Mouse (Mus musculus): ENCODE measurements around the gene Spag16. TPM values are rescaled to one million over a fixed set of nuclear protein-coding genes. Genes with fewer than 3 reads are reported as not detected.
A peak's percentile ranks its signal among the peaks of the same experiment; 100 is the strongest.
"Not testable (repeated sequence)": the region's sequence is repeated elsewhere in the genome, so short reads cannot be mapped to it uniquely, and the experiment has no call there.

Spag16 gene
- 0.34 and 0.70 TPM in 2 replicates for polyA plus RNA-seq (2015; fragmentation: Nextera tagmentation; extraction: Ambion mirVana)

- 7% methylated on average over 38 of the region's 38 CpGs for WGBS
- Histone ChIP-seq H3K4me1 (no peaks in the 10 kb centered on the region), H3K36me3 (no peaks in the 10 kb centered on the region), H3K27me3 (replicated peaks) (no peaks in the 10 kb centered on the region), H3K9me3 (no peaks in the 10 kb centered on the region), H3K4me3 (peak within 1 kb of the TSS; percentile 68), H3K9ac (peak within 1 kb of the TSS; percentile 70), H3K27ac (replicated peaks) (no peak within 1 kb of the TSS), H3K4me2 (peak within 1 kb of the TSS; percentile 86)
- peak; percentile 58; the same call in 1 of the 2 replicates for ATAC-seq (ENCODE audit: extremely low read depth, insufficient number of reproducible peaks, low FRiP score, low TSS enrichment)
Observed at GRCm38 (mm10) chr1:69826806-69827703, at the start of gene Spag16. Gene Spag16 (plus strand): TSS chr1:69826970.

DNA sequence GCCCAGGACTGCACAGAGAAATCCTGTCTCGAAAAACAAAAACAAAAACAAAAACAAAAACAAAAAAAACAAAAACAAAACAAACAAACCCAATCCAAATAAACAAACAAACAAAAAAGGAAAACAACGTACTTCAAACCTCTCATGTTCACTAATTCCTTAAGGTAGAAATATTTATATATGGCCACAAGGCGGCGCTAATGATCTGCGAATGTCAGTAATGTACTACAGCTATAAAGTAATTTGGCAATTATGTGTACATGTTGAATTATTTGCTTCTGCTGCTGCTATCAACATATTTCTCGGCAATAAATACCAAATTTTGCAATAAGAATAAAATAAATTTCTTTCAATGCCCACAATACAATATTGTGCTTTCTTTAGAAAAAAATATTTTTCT lies 41.6 kb upstream of the Spag16 start:
- Histone ChIP-seq H3K4me2 (no peak overlapping the region), H3K9me3 (no peaks in the 10 kb centered on the region), H3K4me1 (0 out of 2 replicates have a peak, but pooled peaks cover 9% of the 10 kb centered on the region), H3K27ac (replicated peaks) (no peak overlapping the region), H3K9ac (no peak overlapping the region), H3K36me3 (no peaks in the 10 kb centered on the region), H3K27me3 (replicated peaks) (no peaks in the 10 kb centered on the region), H3K4me3 (no peak overlapping the region)
- WGBS, result 9% methylated on average over 6 of the region's 6 CpGs
- ATAC-seq (ENCODE audit: extremely low read depth, insufficient number of reproducible peaks, low FRiP score, low TSS enrichment), result no peak

- WGBS, result 53% methylated on average over 6 of the region's 6 CpGs
- Histone ChIP-seq H3K27me3 (replicated peaks) (no peaks in the 10 kb centered on the region), H3K27ac (replicated peaks) (no peak overlapping the region), H3K4me3 (no peak overlapping the region), H3K4me2 (0 out of 2 replicates have a peak overlapping the region, but pooled peaks have one; percentile 32), H3K9me3 (no peaks in the 10 kb centered on the region), H3K9ac (no peak overlapping the region), H3K4me1 (0 out of 2 replicates have a peak, but pooled peaks cover 9% of the 10 kb centered on the region), H3K36me3 (no peaks in the 10 kb centered on the region)
- ATAC-seq (ENCODE audit: extremely low read depth, insufficient number of reproducible peaks, low FRiP score, low TSS enrichment), result no peak
Observed at GRCm38 (mm10) chr1:69786716-69787115, 40.1 kb upstream of the Spag16 start.

GRCm38 (mm10) chr1:69787379-69787778 lies 39.4 kb upstream of the Spag16 start:
- no peak overlapping the region for H3K9ac ChIP-seq
- peak overlapping the region; percentile 32 for H3K4me2 ChIP-seq
- H3K4me3 ChIP-seq, result no peak overlapping the region
- no peak overlapping the region for H3K27ac ChIP-seq (replicated peaks)
- WGBS, result 46% methylated on average over 12 of the region's 12 CpGs
- no peaks in the 10 kb centered on the region for H3K36me3 ChIP-seq
- no peaks in the 10 kb centered on the region for H3K9me3 ChIP-seq
- no peak for ATAC-seq (ENCODE audit: extremely low read depth, insufficient number of reproducible peaks, low FRiP score, low TSS enrichment)
- 0 out of 2 replicates have a peak, but pooled peaks cover 9% of the 10 kb centered on the region for H3K4me1 ChIP-seq
- no peaks in the 10 kb centered on the region for H3K27me3 ChIP-seq (replicated peaks)

DNA sequence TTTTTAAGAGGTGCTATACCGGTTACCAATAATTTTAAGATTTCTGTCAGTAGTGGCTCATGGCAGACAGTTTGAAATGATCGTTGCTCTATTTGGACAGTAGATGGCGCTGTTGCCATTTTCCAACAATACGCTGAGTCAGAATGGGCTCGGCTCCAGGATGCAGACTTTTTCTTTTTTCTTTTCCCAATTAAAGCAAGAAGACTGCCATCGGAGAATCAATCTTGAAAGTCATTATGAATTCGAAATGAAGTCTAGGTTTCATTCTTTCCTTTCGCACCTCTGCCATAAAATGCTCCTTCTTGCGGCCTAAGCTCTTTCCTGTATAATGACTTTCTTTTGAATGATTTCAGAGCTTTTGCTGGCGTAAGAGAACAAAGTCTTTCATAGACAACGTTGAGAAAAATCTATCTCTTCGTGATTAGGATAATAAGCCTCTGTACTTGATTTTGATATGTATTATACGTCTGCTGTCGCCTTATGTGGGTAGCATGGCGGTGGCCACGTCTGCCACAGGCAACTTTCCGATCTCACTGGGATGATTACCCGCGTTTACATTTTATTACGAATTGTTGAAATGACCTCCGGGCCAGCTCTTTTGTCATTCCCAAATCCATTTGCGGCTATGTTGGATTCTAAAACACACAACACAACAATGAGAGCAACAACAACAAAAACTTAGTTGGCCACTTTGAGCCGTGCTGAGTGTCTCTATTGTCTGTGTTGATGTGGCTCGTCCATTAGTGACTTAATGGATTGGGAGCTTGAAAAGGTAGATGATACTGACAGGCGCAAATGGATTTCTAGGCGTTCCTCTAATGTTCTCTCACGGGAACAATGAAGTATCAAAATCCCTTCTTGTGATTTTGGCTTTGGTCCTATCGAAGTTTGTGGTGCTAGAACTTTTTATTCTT lies 36.2 kb upstream of the Spag16 start:
- Histone ChIP-seq H3K9me3 (no peaks in the 10 kb centered on the region), H3K27me3 (replicated peaks) (no peaks in the 10 kb centered on the region), H3K4me1 (0 out of 2 replicates have a peak, but pooled peaks cover 9% of the 10 kb centered on the region), H3K9ac (no peak overlapping the region), H3K4me2 (peak overlapping the region; percentile 51), H3K27ac (replicated peaks) (no peak overlapping the region), H3K36me3 (no peaks in the 10 kb centered on the region), H3K4me3 (peak overlapping the region; percentile 27)
- 45% methylated on average over 28 of the region's 28 CpGs for WGBS
- ATAC-seq (ENCODE audit: extremely low read depth, insufficient number of reproducible peaks, low FRiP score, low TSS enrichment), result no peak

DNA sequence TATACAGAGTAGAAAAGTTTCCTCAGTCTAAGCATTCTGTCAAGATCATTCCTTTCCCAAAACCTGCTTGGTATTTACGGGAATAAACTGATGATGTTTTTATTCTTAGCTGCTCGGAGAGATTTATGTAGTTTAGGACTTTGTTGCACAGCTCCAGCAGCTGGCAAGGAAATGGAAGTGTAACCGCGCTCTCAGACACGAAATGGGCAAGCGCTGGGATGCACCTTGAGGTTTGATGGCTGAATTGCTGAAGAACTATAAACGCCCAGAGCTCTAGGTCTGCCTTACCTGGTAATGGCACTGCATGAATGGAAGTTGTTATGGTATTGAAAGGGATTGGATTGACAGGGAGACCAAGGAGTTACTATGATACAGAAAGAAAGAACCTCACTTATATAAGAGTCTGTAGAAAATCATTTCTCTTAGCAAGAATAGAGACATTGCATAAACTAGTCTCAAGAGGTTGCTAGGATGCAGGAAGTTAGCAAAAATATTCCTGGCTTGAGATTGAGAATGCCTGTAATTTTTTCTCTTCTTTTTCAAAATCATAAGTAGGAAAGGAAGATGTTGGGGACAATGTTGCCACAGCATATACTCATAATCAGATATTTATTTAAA lies 27.7 kb upstream of the Spag16 start:
- H3K4me1 ChIP-seq, result no peaks in the 10 kb centered on the region
- H3K9me3 ChIP-seq, result no peaks in the 10 kb centered on the region
- ATAC-seq (ENCODE audit: extremely low read depth, insufficient number of reproducible peaks, low FRiP score, low TSS enrichment), result no peak
- no peaks in the 10 kb centered on the region for H3K36me3 ChIP-seq
- no peak overlapping the region for H3K9ac ChIP-seq
- H3K27ac ChIP-seq (replicated peaks), result no peak overlapping the region
- H3K4me2 ChIP-seq, result no peak overlapping the region
- no peak overlapping the region for H3K4me3 ChIP-seq
- 81% methylated on average over 7 of the region's 7 CpGs for WGBS
- no peaks in the 10 kb centered on the region for H3K27me3 ChIP-seq (replicated peaks)

DNA sequence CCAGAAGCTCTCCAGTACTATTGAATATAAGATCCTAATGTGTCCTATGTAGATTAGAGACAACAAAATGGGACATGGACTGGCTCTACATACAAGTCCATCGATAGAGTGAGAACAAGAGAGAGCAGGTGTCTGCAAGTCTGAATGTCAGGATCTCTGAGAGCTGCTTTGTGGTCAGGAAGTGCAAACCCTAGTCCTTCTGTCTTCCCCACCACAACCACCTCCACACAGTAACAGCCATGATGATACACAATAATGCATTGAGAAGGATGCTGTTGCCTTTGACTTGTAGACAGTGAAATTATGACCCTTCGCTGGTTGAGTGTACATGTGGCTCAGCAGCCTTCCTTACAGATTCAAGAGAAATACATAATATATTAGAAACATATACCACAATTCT lies 16.6 kb upstream of the Spag16 start:
- no peak overlapping the region for H3K4me2 ChIP-seq
- H3K27ac ChIP-seq (replicated peaks), result no peak overlapping the region
- WGBS, result 78% methylated on average over 2 of the region's 2 CpGs
- no peaks in the 10 kb centered on the region for H3K36me3 ChIP-seq
- H3K9me3 ChIP-seq, result no peaks in the 10 kb centered on the region
- no peak overlapping the region for H3K9ac ChIP-seq
- no peaks in the 10 kb centered on the region for H3K4me1 ChIP-seq
- H3K27me3 ChIP-seq (replicated peaks), result no peaks in the 10 kb centered on the region
- ATAC-seq (ENCODE audit: extremely low read depth, insufficient number of reproducible peaks, low FRiP score, low TSS enrichment), result no peak
- no peak overlapping the region for H3K4me3 ChIP-seq

GRCm38 (mm10) chr1:69825635-69826034 lies 1.1 kb upstream of the Spag16 start:
- not testable (repeated sequence) for H3K9me3 ChIP-seq; H3K27me3 ChIP-seq (replicated peaks); H3K4me1 ChIP-seq; H3K27ac ChIP-seq (replicated peaks); H3K9ac ChIP-seq; H3K4me3 ChIP-seq; ATAC-seq (ENCODE audit: extremely low read depth, insufficient number of reproducible peaks, low FRiP score, low TSS enrichment); H3K36me3 ChIP-seq; H3K4me2 ChIP-seq
- 63% methylated on average over 5 of the region's 5 CpGs for WGBS

DNA sequence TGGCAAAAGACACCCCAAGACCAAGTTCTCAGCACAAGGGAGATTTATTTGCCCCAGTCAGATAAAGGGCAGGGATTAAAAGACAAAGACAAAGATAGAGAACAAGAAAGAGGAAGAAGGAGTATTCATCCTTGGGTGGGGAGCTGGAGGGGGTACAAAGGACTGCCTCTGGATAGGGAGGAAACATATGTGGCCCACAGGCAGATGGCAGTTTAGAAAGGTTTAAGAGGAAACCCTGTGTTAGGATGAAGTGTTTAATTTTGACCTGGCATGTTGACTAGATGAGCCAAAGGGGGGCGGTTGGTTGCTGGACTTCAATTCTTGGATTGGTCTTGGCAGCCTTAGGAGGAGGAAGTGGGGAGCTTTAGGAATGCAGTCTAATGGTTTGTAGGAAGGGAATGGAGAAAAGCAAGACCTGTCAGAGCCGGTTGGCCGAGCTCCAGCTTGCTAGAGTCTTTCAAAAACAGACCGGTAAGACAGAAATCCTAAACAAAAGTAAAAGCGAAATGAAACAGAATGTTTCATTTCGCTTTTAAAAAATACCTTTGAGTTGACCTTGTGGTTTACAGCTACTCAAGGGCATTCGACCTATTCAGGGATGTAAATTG lies 2.2 kb downstream of the Spag16 start:
- no peaks in the 10 kb centered on the region for H3K27me3 ChIP-seq (replicated peaks)
- H3K36me3 ChIP-seq, result no peaks in the 10 kb centered on the region
- 77% methylated on average over 7 of the region's 7 CpGs for WGBS
- no peak overlapping the region for H3K9ac ChIP-seq
- H3K9me3 ChIP-seq, result no peaks in the 10 kb centered on the region
- no peak overlapping the region for H3K4me3 ChIP-seq
- no peak for ATAC-seq (ENCODE audit: extremely low read depth, insufficient number of reproducible peaks, low FRiP score, low TSS enrichment)
- no peak overlapping the region for H3K27ac ChIP-seq (replicated peaks)
- no peak overlapping the region for H3K4me2 ChIP-seq
- H3K4me1 ChIP-seq, result no peaks in the 10 kb centered on the region

- no peak overlapping the region for H3K4me2 ChIP-seq
- no peaks in the 10 kb centered on the region for H3K36me3 ChIP-seq
- no peaks in the 10 kb centered on the region for H3K4me1 ChIP-seq
- no peak for ATAC-seq (ENCODE audit: extremely low read depth, insufficient number of reproducible peaks, low FRiP score, low TSS enrichment)
- H3K27me3 ChIP-seq (replicated peaks), result no peaks in the 10 kb centered on the region
- H3K9me3 ChIP-seq, result no peaks in the 10 kb centered on the region
- H3K9ac ChIP-seq, result no peak overlapping the region
- H3K4me3 ChIP-seq, result no peak overlapping the region
- 58% methylated on average over 1 of the region's 1 CpGs for WGBS
- H3K27ac ChIP-seq (replicated peaks), result no peak overlapping the region
Observed at GRCm38 (mm10) chr1:69830586-69830985, 3.8 kb downstream of the Spag16 start.

All from heart, embryonic 13.5 days (tissue).